Mouse (Mus musculus): ENCODE data around the gene Gls.

GRCm38 (mm10) chr1:52113666-52114069, 119.4 kb downstream of the Gls start:
- peak; percentile 88 for TF ChIP-seq POLR2A (IDR thresholded peaks at IDR 0.05; ENCODE audit: insufficient read length, low read depth)
- peak; percentile 86 for TF ChIP-seq POLR2AphosphoS2 (IDR thresholded peaks at IDR 0.05; ENCODE audit: insufficient read length, low read depth)
- peak; percentile 90 for TF ChIP-seq USF1 (IDR thresholded peaks at IDR 0.05; ENCODE audit: low read depth)
- peak in 2 of 3 experiments; percentile 52 to 72 for TF ChIP-seq MYOG (IDR thresholded peaks at IDR 0.05; ENCODE audit: control insufficient read depth in 1 of 3, insufficient read depth in 1 of 3, insufficient read length in 2 of 3, low read depth in 2 of 3)

All from myocyte (in vitro differentiated cells).